Mouse (Mus musculus) kidney, postnatal 36 days (tissue): ENCODE measurements at regions not wholly inside any gene's neighbourhood (a gene's known extent, or its start where the extent isn't known, plus 50 kb on each side); places are given as distances from the start of the nearest gene placed in this dataset.
A peak's percentile ranks its signal among the peaks of the same experiment; 100 is the strongest.

Source experiments
- DNase-seq, 2 experiments: peaks; one replicate each; pipeline ENCODE4 v3.0.0; 2021 to 2022; ENCODE audit warnings: mixed read lengths in 2 of 2

DNA sequence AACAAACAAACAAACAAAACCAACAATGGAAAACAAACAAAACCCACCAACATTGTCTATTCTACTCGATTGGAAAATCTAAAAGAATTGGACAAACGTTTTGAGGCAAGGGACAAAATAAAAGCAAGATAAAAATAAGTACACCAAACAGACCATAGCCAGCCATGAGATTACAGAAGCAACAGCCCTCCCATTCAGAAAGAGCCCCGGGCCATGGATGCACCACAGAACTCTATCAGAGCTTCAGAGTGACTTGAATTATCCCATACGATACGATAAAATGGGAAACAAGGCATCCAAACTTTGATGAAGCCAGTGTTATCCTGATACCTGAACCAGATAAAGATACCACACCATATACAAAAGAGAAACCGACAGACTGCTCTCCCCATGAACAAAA is 68.7 kb downstream of the Npepl1 start:
- no peak for DNase-seq

DNA sequence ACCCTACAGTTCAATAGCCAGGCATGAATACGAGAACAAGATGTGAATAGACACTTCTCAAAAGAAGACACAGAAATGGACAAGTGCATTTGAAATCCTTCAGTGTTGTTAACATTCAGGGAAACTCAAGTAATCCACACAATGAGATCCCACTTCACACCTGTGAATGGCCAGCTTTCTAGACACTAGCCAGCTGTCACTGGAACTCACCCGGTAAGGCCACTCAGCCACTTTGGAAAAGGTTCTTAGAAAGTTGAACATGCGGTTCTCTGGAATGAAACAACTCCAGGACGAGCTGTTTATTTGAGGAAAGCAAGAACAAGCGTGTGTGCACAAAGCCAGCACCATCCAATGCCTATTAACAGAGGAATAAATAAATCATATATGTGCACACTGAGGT is 74.6 kb downstream of the Npepl1 start:
- no peak for DNase-seq

DNA sequence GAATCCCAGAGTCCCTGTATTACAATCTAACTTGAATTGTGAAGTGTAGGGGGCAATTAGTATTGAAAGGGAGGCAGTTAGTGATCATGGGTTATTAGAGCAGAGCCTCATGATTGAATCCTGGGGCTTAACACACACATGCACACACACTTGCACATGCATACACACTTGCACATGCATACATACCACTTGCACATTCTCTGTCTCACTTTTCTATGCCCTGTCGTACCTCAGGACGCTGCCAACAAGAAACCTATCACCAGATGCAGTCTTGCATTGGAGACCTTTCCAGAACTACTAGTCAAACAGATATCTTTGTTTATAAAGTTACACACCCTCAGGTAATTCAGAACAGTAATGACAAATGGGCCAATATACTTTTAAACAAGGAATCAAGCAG is 80.9 kb downstream of the Npepl1 start:
- no peak for DNase-seq

DNA sequence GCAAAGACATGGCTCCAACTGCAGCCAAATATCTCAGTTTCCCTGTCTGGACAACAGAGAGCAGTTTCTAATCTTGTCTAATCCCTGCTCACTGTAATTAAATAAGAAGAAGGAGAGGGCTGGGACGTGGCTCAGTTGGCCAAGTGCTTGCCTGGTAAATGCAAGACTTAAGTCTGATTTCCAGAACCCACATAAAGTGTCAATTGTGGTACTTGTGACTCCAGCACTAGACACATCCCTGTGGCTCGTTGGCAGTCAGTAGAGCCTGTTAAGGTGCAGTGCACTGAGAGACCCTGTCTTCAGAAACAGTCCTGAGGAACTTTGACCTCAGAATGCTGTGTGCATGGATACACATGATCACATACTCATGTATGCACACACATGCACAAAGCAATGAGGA is 81.4 kb downstream of the Npepl1 start:
- DNase-seq, result no peak

DNA sequence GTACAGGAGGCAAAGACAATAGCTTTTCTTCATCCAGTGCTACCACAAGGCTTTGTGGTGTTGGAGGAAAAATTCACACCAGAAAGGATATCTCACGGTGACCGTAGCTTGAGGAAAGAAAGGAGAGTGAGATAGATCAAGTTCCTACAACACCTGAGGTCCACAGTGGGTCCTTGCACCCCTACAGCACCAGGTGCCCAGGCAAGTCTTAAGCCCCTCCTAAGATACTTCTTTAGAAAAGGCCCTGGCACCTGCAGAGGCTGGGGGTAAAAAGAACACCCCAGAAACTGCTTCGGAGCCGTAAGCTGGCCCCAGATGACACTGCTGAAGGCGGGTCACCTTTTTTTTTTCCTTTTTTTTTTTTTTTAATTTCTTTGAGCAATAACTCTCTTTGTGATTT is 81.9 kb downstream of the Npepl1 start:
- DNase-seq, result no peak

DNA sequence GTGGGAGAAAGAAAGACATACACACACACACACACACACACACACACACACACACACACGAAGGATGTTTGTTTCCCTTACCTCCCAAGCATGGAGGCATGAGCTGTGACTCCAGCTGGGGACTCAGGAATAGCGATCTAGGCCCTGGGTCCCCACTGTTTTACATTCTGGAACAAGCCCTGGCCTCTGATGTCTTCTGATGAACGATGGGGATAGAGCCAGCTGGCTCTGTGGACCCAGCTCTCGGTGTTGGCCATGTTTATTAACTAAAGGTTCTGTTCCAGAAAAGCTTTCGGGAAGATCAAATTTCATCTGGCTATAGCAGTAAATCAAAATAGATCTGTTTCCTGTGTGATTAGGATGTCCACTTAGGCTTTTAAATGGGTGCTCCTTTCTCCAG is 83.4 kb downstream of the Npepl1 start:
- no peak for DNase-seq

DNA sequence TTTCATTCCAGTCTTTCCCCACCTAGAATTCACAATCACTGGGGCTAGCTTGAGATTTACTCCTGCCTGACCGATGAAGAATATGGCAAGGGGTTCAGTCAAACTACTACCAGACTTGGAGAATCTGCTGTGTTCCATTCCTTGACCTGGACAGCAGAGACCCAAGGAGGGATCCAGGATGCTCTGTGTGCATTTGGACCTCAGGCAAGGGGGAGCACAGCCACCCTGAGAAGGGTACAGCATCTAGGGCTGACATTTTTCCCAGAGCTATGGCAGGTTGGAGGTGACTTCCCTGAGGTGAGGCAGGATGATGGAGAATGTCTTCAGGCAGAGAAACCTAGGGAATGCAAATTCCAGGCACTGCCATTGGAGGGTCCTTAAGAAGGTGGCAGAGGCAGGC is 85.5 kb downstream of the Npepl1 start:
- DNase-seq, result no peak

DNA sequence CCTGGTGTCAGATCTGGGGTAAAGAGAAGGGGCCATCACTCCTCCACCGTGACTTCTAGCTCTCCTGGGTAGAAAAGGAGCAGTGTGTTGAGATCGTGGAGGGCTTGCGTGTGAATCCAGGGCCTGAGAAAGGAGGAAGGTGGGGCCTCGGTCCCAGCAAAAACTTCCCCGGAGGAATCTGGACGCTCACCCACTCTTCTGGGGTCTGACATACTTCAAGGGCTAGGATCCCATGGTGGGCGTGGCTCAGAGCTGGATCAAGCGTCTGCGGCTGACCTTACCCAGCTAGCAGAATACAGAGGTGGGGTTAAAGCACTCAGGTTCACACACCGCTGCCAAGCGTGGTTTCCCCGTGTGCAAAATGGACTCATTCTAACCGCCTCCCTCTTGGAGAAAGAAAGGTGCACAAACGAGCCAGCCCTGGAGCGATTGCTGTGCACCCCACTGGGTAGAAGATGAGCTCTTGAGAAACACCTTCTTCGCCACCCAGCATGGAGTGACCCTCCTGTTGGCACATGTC is 86.6 kb downstream of the Npepl1 start:
- DNase-seq, result no peak

DNA sequence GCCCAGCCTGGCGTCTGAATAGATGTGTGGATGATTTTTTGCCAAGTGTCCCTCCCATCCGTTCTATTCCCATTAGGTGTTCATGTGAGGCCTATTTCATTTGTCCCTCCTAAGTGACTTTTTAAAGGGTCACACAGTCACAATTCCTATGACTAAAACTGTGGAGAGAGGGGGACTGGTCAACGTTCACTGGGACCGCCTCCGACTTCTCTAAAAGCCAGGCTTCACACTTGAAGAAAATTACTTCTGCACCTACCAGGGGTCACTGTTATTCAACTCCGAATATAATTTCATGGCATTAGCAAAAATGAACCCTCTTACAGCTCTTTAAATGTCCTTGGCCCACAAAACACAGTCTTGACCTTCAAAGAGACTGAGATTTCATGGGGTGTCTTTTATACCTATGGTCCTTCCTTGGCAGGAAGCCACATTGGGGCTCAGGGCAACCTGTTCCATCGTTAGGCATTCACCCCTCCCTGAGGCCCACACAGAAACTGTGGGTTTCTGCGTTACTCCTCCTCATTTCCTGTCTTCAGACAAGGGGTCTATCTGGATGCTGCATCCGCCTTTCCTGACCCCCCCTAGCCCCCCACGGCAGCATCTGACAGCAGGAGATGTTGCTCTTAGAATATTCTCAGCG is 86.7 kb upstream of the Gnas start:
- no peak for DNase-seq

DNA sequence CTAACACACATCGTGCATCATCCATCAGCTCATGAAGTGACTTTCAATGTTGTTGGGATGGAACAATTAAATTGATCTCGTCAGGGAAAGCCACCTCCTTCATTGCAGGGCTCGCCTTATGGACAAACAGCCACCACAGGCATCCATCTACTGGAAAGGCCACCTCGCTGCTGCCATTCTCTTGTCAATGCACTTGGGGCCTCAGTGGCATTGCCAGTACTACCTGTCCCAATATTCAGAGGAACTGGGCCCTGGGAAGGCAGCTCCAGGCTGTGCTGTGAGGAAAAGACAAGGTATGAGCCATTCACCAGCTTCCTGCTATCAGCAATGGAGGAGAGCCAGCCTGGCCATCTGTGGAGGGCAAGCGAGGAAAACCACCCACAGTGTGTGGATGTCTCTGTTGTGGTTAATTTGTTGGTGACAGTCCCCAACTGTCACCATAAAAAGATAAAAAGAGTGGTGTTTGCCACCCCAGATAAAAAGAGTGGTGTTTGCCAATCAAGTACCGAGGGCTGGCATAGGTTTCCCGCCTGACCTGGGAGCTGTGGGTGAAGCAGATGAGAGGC is 85.6 kb upstream of the Gnas start:
- DNase-seq, result no peak

DNA sequence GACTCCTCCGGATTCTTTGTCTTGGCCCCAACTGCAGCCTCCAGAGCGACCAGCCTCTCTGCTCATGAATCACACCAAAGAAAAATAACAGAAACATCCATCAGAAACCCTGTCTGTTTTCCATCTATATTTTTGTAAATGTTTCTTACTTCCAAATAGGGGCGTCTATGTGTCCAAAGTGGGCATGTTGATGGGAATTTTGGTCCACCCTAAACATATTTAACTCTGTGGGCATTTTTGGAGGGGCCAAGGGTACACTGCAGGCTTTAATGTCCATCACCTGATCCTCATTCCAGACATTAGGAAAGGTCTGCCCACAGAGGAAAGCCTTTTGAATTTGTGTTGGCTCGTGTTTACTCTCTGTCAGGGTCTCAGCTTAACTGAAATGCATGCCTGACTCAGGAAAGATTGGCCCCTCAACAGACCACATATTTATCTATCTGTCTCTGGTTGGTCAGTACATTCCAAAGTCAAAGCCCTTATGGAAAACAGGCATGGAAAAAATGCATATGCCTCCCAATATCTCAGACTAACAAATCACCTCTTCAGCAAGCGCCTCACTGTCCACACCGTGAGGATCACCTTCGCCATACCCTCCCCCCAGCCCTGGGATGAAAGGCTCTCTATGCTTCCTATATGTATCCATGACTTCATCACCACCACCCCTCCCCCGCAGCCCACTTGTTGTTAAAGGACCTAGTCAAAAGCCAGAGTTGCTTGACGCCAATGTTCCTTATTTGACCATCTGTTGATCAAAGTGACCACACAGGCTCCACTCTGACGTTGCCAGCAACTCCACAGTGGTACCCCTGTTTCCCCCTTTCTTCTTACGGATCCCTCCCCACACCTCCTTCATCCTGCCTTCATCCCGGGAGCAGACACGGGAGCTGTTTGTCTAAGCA is 83.9 kb upstream of the Gnas start:
- no peak for DNase-seq

DNA sequence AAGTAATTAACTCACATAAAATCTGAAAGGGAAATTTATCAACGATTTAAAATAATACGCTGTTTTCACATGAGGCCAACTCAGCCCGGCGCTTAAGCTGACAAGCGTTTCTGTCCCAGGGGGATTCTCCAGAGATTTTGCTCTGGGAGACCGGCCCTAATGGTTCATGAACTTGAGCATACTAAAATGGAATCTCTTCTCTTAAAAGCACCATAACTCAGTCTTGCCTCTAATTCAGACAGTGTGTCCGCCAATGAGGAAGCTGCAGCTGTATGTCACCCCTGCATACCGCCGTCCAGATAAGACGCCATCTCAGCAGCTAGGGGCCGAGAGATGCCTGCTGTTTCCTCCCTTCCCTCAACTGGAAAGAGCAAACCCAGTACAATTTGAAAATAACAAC is 80.7 kb upstream of the Gnas start:
- DNase-seq, result peak in 1 of 2 experiments; percentile 1

DNA sequence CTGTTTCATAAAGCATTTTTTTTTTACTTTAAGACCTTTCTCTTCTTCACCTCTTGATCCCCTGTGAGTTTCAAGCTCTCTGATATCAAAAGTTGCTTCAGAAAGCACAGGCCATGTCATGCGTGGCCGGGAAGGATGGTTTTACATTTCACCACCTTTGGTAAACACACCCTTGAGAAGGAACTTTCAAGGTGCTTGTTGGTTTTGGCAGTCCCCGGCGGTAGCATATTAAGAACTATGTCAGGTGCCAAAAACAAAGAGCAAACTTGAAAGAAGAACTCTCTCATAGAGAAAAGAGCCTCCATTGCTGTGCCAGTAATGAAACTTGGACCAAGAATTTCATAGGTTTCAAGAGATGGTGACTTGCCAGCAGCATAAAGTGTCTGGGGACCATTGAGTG is 72.4 kb upstream of the Gnas start:
- DNase-seq, result no peak

DNA sequence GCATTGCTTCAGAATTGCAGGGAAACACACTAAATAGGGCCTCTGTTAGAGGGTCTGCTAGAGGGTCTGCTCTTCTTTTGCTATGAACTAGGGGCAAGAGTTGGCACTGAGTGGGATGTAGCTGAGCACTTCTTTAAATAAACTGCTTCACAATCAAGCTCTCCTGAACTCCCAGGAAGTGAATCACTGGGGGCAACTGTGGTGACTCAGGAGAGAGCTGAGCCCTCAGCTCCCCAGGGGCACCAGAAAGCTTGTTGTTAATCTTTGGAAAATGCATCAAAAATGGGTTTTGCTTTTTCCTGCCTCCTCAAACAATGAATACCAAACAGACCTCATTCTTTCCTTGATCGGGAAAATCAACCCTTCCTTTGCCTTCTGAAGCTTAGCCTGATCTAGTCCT is 57.5 kb upstream of the Gnas start:
- no peak for DNase-seq
